Mouse (Mus musculus): ENCODE results near the gene Fgfr2. TPM values are rescaled to one million over a fixed set of nuclear protein-coding genes. Genes with fewer than 3 reads are reported as not detected.

The Fgfr2 gene
- total and polyA plus RNA-seq, 2 experiments from 2014 or later: 12.1 to 32.6 TPM

- Histone ChIP-seq H3K4me2 (ENCODE audit: low read depth, low read length, poor library complexity, severe bottlenecking) (no peak overlapping the region), H3K4me1 (ENCODE audit: insufficient read depth, low read length) (no peaks in the 10 kb centered on the region), H3K4me3 (ENCODE audit: low read depth, low read length) (no peak overlapping the region), H3K9me3 (ENCODE audit: low read length) (no peaks in the 10 kb centered on the region), H3K27me3 (ENCODE audit: insufficient read depth, low read length) (no peaks in the 10 kb centered on the region), H3K9ac (replicated peaks; ENCODE audit: low read length, poor library complexity, severe bottlenecking) (no peak overlapping the region), H3K27ac (ENCODE audit: low read depth, low read length) (no peak overlapping the region), H3K36me3 (ENCODE audit: insufficient read depth, low read length) (no peaks in the 10 kb centered on the region)
- WGBS: 80% methylated on average over 5 of the region's 5 CpGs
- ATAC-seq (ENCODE audit: low FRiP score): no peak
- DNase-seq (ENCODE audit: low spot score): no peak
- TF ChIP-seq CTCF (IDR thresholded peaks at IDR 0.05): no peak
These were observed 1011.4 kb downstream of the Fgfr2 start for GRCm38 (mm10) chr7:132111770-132112169.

GRCm38 (mm10) chr7:132110308-132110707, 1012.8 kb downstream of the Fgfr2 start:
- no peak overlapping the region for H3K4me2 ChIP-seq (ENCODE audit: low read depth, low read length, poor library complexity, severe bottlenecking)
- no peak overlapping the region for H3K9ac ChIP-seq (replicated peaks; ENCODE audit: low read length, poor library complexity, severe bottlenecking)
- no peaks in the 10 kb centered on the region for H3K27me3 ChIP-seq (ENCODE audit: insufficient read depth, low read length)
- no peaks in the 10 kb centered on the region for H3K9me3 ChIP-seq (ENCODE audit: low read length)
- DNase-seq (ENCODE audit: low spot score) (peak; percentile 23), ATAC-seq (ENCODE audit: low FRiP score) (no peak)
- H3K27ac ChIP-seq (ENCODE audit: low read depth, low read length): no peak overlapping the region
- no peak overlapping the region for H3K4me3 ChIP-seq (ENCODE audit: low read depth, low read length)
- 76% methylated on average over 3 of the region's 3 CpGs for WGBS
- no peaks in the 10 kb centered on the region for H3K36me3 ChIP-seq (ENCODE audit: insufficient read depth, low read length)
- TF ChIP-seq CTCF (IDR thresholded peaks at IDR 0.05): no peak
- H3K4me1 ChIP-seq (ENCODE audit: insufficient read depth, low read length): no peaks in the 10 kb centered on the region

GRCm38 (mm10) chr7:132106891-132107290, 1016.3 kb downstream of the Fgfr2 start:
- TF ChIP-seq CTCF (IDR thresholded peaks at IDR 0.05): no peak
- 83% methylated on average over 4 of the region's 4 CpGs for WGBS
- no peak overlapping the region for H3K9ac ChIP-seq (replicated peaks; ENCODE audit: low read length, poor library complexity, severe bottlenecking)
- no peak overlapping the region for H3K4me2 ChIP-seq (ENCODE audit: low read depth, low read length, poor library complexity, severe bottlenecking)
- ATAC-seq (ENCODE audit: low FRiP score) (no peak), DNase-seq (ENCODE audit: low spot score) (no peak)
- H3K9me3 ChIP-seq (ENCODE audit: low read length): no peaks in the 10 kb centered on the region
- H3K4me1 ChIP-seq (ENCODE audit: insufficient read depth, low read length): no peaks in the 10 kb centered on the region
- no peak overlapping the region for H3K4me3 ChIP-seq (ENCODE audit: low read depth, low read length)
- H3K27me3 ChIP-seq (ENCODE audit: insufficient read depth, low read length): no peaks in the 10 kb centered on the region
- no peaks in the 10 kb centered on the region for H3K36me3 ChIP-seq (ENCODE audit: insufficient read depth, low read length)
- H3K27ac ChIP-seq (ENCODE audit: low read depth, low read length): no peak overlapping the region

- no peak for ATAC-seq (ENCODE audit: low FRiP score)
- 72% methylated on average over 4 of the region's 4 CpGs for WGBS
- Histone ChIP-seq H3K9me3 (ENCODE audit: low read length) (no peaks in the 10 kb centered on the region), H3K4me1 (ENCODE audit: insufficient read depth, low read length) (no peaks in the 10 kb centered on the region), H3K9ac (replicated peaks; ENCODE audit: low read length, poor library complexity, severe bottlenecking) (no peak overlapping the region), H3K27me3 (ENCODE audit: insufficient read depth, low read length) (no peaks in the 10 kb centered on the region), H3K4me2 (ENCODE audit: low read depth, low read length, poor library complexity, severe bottlenecking) (no peak overlapping the region), H3K27ac (ENCODE audit: low read depth, low read length) (no peak overlapping the region), H3K36me3 (ENCODE audit: insufficient read depth, low read length) (no peaks in the 10 kb centered on the region), H3K4me3 (ENCODE audit: low read depth, low read length) (no peak overlapping the region)
- DNase-seq (ENCODE audit: low spot score): no peak
- TF ChIP-seq CTCF (IDR thresholded peaks at IDR 0.05): no peak
These were observed 1017.8 kb downstream of the Fgfr2 start for GRCm38 (mm10) chr7:132105326-132105725.

- no peak for DNase-seq (ENCODE audit: low spot score)
- no peaks in the 10 kb centered on the region for H3K36me3 ChIP-seq (ENCODE audit: insufficient read depth, low read length)
- no peaks in the 10 kb centered on the region for H3K4me1 ChIP-seq (ENCODE audit: insufficient read depth, low read length)
- H3K9ac ChIP-seq (replicated peaks; ENCODE audit: low read length, poor library complexity, severe bottlenecking): no peak overlapping the region
- no peak overlapping the region for H3K4me3 ChIP-seq (ENCODE audit: low read depth, low read length)
- H3K4me2 ChIP-seq (ENCODE audit: low read depth, low read length, poor library complexity, severe bottlenecking): no peak overlapping the region
- H3K27me3 ChIP-seq (ENCODE audit: insufficient read depth, low read length): no peaks in the 10 kb centered on the region
- WGBS: 85% methylated on average over 4 of the region's 4 CpGs
- TF ChIP-seq CTCF (IDR thresholded peaks at IDR 0.05): no peak
- no peak overlapping the region for H3K27ac ChIP-seq (ENCODE audit: low read depth, low read length)
- no peak for ATAC-seq (ENCODE audit: low FRiP score)
- no peaks in the 10 kb centered on the region for H3K9me3 ChIP-seq (ENCODE audit: low read length)
These were observed 1024.7 kb downstream of the Fgfr2 start for GRCm38 (mm10) chr7:132098441-132098840.

- ATAC-seq (ENCODE audit: low FRiP score) (no peak), DNase-seq (ENCODE audit: low spot score) (no peak)
- Histone ChIP-seq H3K9ac (replicated peaks; ENCODE audit: low read length, poor library complexity, severe bottlenecking) (no peak overlapping the region), H3K27ac (ENCODE audit: low read depth, low read length) (no peak overlapping the region), H3K36me3 (ENCODE audit: insufficient read depth, low read length) (no peaks in the 10 kb centered on the region), H3K4me2 (ENCODE audit: low read depth, low read length, poor library complexity, severe bottlenecking) (no peak overlapping the region), H3K4me1 (ENCODE audit: insufficient read depth, low read length) (no peaks in the 10 kb centered on the region), H3K9me3 (ENCODE audit: low read length) (no peaks in the 10 kb centered on the region), H3K4me3 (ENCODE audit: low read depth, low read length) (no peak overlapping the region), H3K27me3 (ENCODE audit: insufficient read depth, low read length) (no peaks in the 10 kb centered on the region)
- no peak for TF ChIP-seq CTCF (IDR thresholded peaks at IDR 0.05)
- 82% methylated on average over 7 of the region's 7 CpGs for WGBS
These were observed 1028.5 kb downstream of the Fgfr2 start for GRCm38 (mm10) chr7:132094666-132095065.

Data from midbrain, postnatal 0 days (tissue).